Mouse (Mus musculus) lung, postnatal 0 days (tissue): ENCODE data around the gene Mapkapk2.

ENCODE experiments used
- CTCF ChIP-seq: IDR thresholded peaks from 2 replicates; pipeline ENCODE4 v1.5.1; 2016; ENCODE audit warnings: antibody characterized with exemption, mild to moderate bottlenecking
- EP300 ChIP-seq: IDR thresholded peaks from 2 replicates; pipeline ENCODE4 v1.6.1; 2016; ENCODE audit warnings: antibody characterized with exemption, mild to moderate bottlenecking, control low read depth

GRCm38 (mm10) chr1:131045723-131046355 lies 51.8 kb downstream of the Mapkapk2 start:
- TF ChIP-seq CTCF (no peak), EP300 (no peak)
